Mouse (Mus musculus) splenic B cell, adult 2 months (primary cell): ENCODE results near the gene Vipr2.

Experiments
- DNase-seq: peaks from one replicate; pipeline ENCODE4 v3.0.0-alpha.2; 2011; ENCODE audit warnings: low read depth, low spot score
- H3K27me3 ChIP-seq: 2 replicates; pipeline ENCODE4 v1.6.1; 2012; ENCODE audit warnings: mild to moderate bottlenecking, low read length, moderate library complexity, mixed read lengths; ENCODE audit not compliant: control insufficient read depth, poor library complexity, insufficient read depth, severe bottlenecking
- H3K36me3 ChIP-seq: 2 replicates; pipeline ENCODE4 v1.6.1; 2012; ENCODE audit warnings: mild to moderate bottlenecking, low read length, moderate library complexity, mixed read lengths; ENCODE audit not compliant: control insufficient read depth, poor library complexity, insufficient read depth, severe bottlenecking

Vipr2 gene

GRCm38 (mm10) chr12:116077074-116077854 lies at the start of gene Vipr2:
TSS of gene Vipr2 (plus strand) at chr12:116077726.
- no peaks in the 10 kb centered on the region for H3K36me3 ChIP-seq
- no peaks in the 10 kb centered on the region; the same call in 1 of the 2 replicates for H3K27me3 ChIP-seq
- DNase-seq, result peak; percentile 16

- no peaks in the 10 kb centered on the region for H3K36me3 ChIP-seq
- peak; percentile 71 for DNase-seq
Observed at GRCm38 (mm10) chr12:116028095-116028494, 49.4 kb upstream of the Vipr2 start.

GRCm38 (mm10) chr12:116035346-116035745 lies 42.2 kb upstream of the Vipr2 start:
- H3K27me3 ChIP-seq, result no peaks in the 10 kb centered on the region
- H3K36me3 ChIP-seq, result no peaks in the 10 kb centered on the region
- DNase-seq, result no peak

More at GRCm38 (mm10) chr12:116028095-116028494, 49.4 kb upstream of the Vipr2 start:
- H3K27me3 ChIP-seq, result no peaks in the 10 kb centered on the region

- H3K27me3 ChIP-seq, result no peaks in the 10 kb centered on the region
- H3K36me3 ChIP-seq, result no peaks in the 10 kb centered on the region
- no peak for DNase-seq
Observed at GRCm38 (mm10) chr12:116044785-116045184, 32.7 kb upstream of the Vipr2 start.

- peak; percentile 97 for DNase-seq
- H3K27me3 ChIP-seq, result no peaks in the 10 kb centered on the region
- H3K36me3 ChIP-seq, result no peaks in the 10 kb centered on the region
Observed at GRCm38 (mm10) chr12:116047440-116048377, 29.8 kb upstream of the Vipr2 start, which contains the start of gene Zfp386. TSS of gene Zfp386 (plus strand) at chr12:116047724.

GRCm38 (mm10) chr12:116048766-116049165 lies 28.8 kb upstream of the Vipr2 start:
- no peak for DNase-seq
- Histone ChIP-seq H3K36me3 (no peaks in the 10 kb centered on the region), H3K27me3 (no peaks in the 10 kb centered on the region)

- no peak for DNase-seq
- Histone ChIP-seq H3K27me3 (no peaks in the 10 kb centered on the region), H3K36me3 (no peaks in the 10 kb centered on the region)
Observed at GRCm38 (mm10) chr12:116049236-116049635, 28.3 kb upstream of the Vipr2 start.

- H3K36me3 ChIP-seq, result no peaks in the 10 kb centered on the region
- no peaks in the 10 kb centered on the region for H3K27me3 ChIP-seq
- peak; percentile 76 for DNase-seq
Observed at GRCm38 (mm10) chr12:116049701-116050100, 27.8 kb upstream of the Vipr2 start.

GRCm38 (mm10) chr12:116054342-116054741 lies 23.2 kb upstream of the Vipr2 start:
- peaks cover 12% of the 10 kb centered on the region; the same call in 1 of the 2 replicates for H3K36me3 ChIP-seq
- DNase-seq, result peak; percentile 74
- H3K27me3 ChIP-seq, result no peaks in the 10 kb centered on the region

GRCm38 (mm10) chr12:116056112-116056511 lies 21.4 kb upstream of the Vipr2 start:
- no peak for DNase-seq
- Histone ChIP-seq H3K36me3 (peaks cover 17% of the 10 kb centered on the region), H3K27me3 (no peaks in the 10 kb centered on the region)

GRCm38 (mm10) chr12:116061561-116062193 lies 15.8 kb upstream of the Vipr2 start:
- Histone ChIP-seq H3K36me3 (peaks cover 15% of the 10 kb centered on the region), H3K27me3 (no peaks in the 10 kb centered on the region)
- no peak for DNase-seq

- DNase-seq, result no peak
- Histone ChIP-seq H3K36me3 (peaks cover 13% of the 10 kb centered on the region), H3K27me3 (no peaks in the 10 kb centered on the region)
Observed at GRCm38 (mm10) chr12:116062194-116062583, 15.3 kb upstream of the Vipr2 start.

GRCm38 (mm10) chr12:116063020-116063419 lies 14.5 kb upstream of the Vipr2 start:
- Histone ChIP-seq H3K27me3 (no peaks in the 10 kb centered on the region), H3K36me3 (peaks cover 11% of the 10 kb centered on the region)
- no peak for DNase-seq

- Histone ChIP-seq H3K36me3 (no peaks in the 10 kb centered on the region), H3K27me3 (no peaks in the 10 kb centered on the region)
- peak; percentile 22 for DNase-seq
Observed at GRCm38 (mm10) chr12:116071023-116071422, 6.5 kb upstream of the Vipr2 start.
